In genomic region chr7:29237596-29237995, GRCm38 (mm10) we compare ENCODE assay signal across 8 mouse cellular contexts. TPM values are rescaled to one million over a fixed set of nuclear protein-coding genes. Genes with fewer than 3 reads are reported as not detected.
A peak's percentile ranks its signal among the peaks of the same experiment; 100 is the strongest.
DNase-seq lines count a peak whose midpoint lies in the region; ATAC-seq and TF ChIP-seq lines count a peak whose summit lies in the region.
"Not testable (repeated sequence)": the region's sequence is repeated elsewhere in the genome, so short reads cannot be mapped to it uniquely, and the experiment has no call there.

No protein-coding gene starts in this region.

- DNase-seq in cerebellum, adult 9-10 months: peak; percentile 71
- DNase-seq in heart, postnatal 0 days (ENCODE audit: low spot score); liver, adult 2 months (ENCODE audit: extremely low read depth, low read depth, low spot score): not testable (repeated sequence)
- DNase-seq in kidney, adult 9 months: peak; percentile 42

- H3K27me3 ChIP-seq in E14TG2a.4 (ENCODE audit: insufficient read depth, low read length): peaks cover 12% of the 10 kb centered on the region
- peaks cover 19% of the 10 kb centered on the region for H3K27me3 ChIP-seq in forebrain, embryonic 13.5 days
- not testable (repeated sequence) for H3K27me3 ChIP-seq in heart, postnatal 0 days (ENCODE audit: control insufficient read depth, insufficient read depth, low read length); liver, adult 2 months (ENCODE audit: control insufficient read depth, insufficient read depth, low read length); megakaryocyte, embryonic 14.5 days (replicated peaks)
- peaks cover 16% of the 10 kb centered on the region for H3K27me3 ChIP-seq in neural tube, embryonic 15.5 days (replicated peaks)

- H3K9me3 ChIP-seq in E14TG2a.4 (ENCODE audit: low read length); forebrain, embryonic 13.5 days (replicated peaks); heart, postnatal 0 days (replicated peaks; ENCODE audit: control insufficient read depth, low read length); megakaryocyte, embryonic 14.5 days; neural tube, embryonic 15.5 days (replicated peaks): not testable (repeated sequence)

- peaks cover 21% of the 10 kb centered on the region for H3K36me3 ChIP-seq in E14TG2a.4 (ENCODE audit: insufficient read depth, low read length)
- not testable (repeated sequence) for H3K36me3 ChIP-seq in forebrain, embryonic 13.5 days (ENCODE audit: poor library complexity, severe bottlenecking); heart, postnatal 0 days (replicated peaks; ENCODE audit: control insufficient read depth, insufficient read depth, low read length); liver, adult 2 months (ENCODE audit: control insufficient read depth, insufficient read depth, low read length); neural tube, embryonic 15.5 days
- peaks cover 24% of the 10 kb centered on the region for H3K36me3 ChIP-seq in megakaryocyte, embryonic 14.5 days (replicated peaks; ENCODE audit: low read length)

- not testable (repeated sequence) for TF ChIP-seq CTCF in E14TG2a.4 (conservative IDR thresholded peaks at IDR 0.05; ENCODE audit: low read length); heart, postnatal 0 days (IDR thresholded peaks at IDR 0.05; ENCODE audit: low read depth); liver, adult 2 months (IDR thresholded peaks at IDR 0.05; ENCODE audit: low read depth, low read length)

- peak overlapping the region; percentile 81 for H3K27ac ChIP-seq in forebrain, embryonic 13.5 days
- peak overlapping the region; percentile 91 for H3K27ac ChIP-seq in heart, postnatal 0 days (ENCODE audit: low read depth)
- H3K27ac ChIP-seq in liver, adult 2 months (replicated peaks; ENCODE audit: insufficient read depth, low read depth, low read length): peak overlapping the region; percentile 67
- H3K27ac ChIP-seq in neural tube, embryonic 15.5 days (replicated peaks): peak overlapping the region; percentile 94

- H3K4me2 ChIP-seq in forebrain, embryonic 13.5 days: peak overlapping the region; percentile 87
- peak overlapping the region; percentile 59 for H3K4me2 ChIP-seq in heart, postnatal 0 days (ENCODE audit: low read depth, low read length)
- H3K4me2 ChIP-seq in neural tube, embryonic 15.5 days: peak overlapping the region; percentile 81

- TF ChIP-seq POLR2A in liver, adult 2 months (IDR thresholded peaks at IDR 0.05; ENCODE audit: extremely low read depth, insufficient read depth, low read length): not testable (repeated sequence)

- H3K4me3 ChIP-seq in E14TG2a.4 (replicated peaks; ENCODE audit: low read length): peak overlapping the region; percentile 64
- H3K4me3 ChIP-seq in forebrain, embryonic 13.5 days: peak overlapping the region; percentile 64
- H3K4me3 ChIP-seq in heart, postnatal 0 days (ENCODE audit: low read depth, low read length): peak overlapping the region; percentile 26
- H3K4me3 ChIP-seq in liver, adult 2 months (ENCODE audit: insufficient read depth, low read depth, low read length): peak overlapping the region; percentile 36; the same call in 1 of the 2 replicates
- peak overlapping the region; percentile 95 for H3K4me3 ChIP-seq in megakaryocyte, embryonic 14.5 days (replicated peaks)
- H3K4me3 ChIP-seq in neural tube, embryonic 15.5 days (replicated peaks): peak overlapping the region; percentile 74

- peaks cover 43% of the 10 kb centered on the region for H3K4me1 ChIP-seq in E14TG2a.4 (replicated peaks; ENCODE audit: low read depth, low read length)
- H3K4me1 ChIP-seq in forebrain, embryonic 13.5 days: peaks cover 14% of the 10 kb centered on the region
- peaks cover 13% of the 10 kb centered on the region for H3K4me1 ChIP-seq in heart, postnatal 0 days (ENCODE audit: control insufficient read depth, insufficient read depth)
- H3K4me1 ChIP-seq in liver, adult 2 months (ENCODE audit: control insufficient read depth, insufficient read depth, low read length): not testable (repeated sequence)
- peaks cover 83% of the 10 kb centered on the region for H3K4me1 ChIP-seq in megakaryocyte, embryonic 14.5 days
- H3K4me1 ChIP-seq in neural tube, embryonic 15.5 days: peaks cover 13% of the 10 kb centered on the region

- H3K79me2 ChIP-seq in liver, adult 2 months (ENCODE audit: control insufficient read depth, insufficient read depth, low read length): not testable (repeated sequence)

- ATAC-seq in forebrain, embryonic 13.5 days: peak; percentile 11
- ATAC-seq in heart, postnatal 0 days (ENCODE audit: insufficient read depth, low read depth): not testable (repeated sequence)
- peak; percentile 25; the same call in 1 of the 2 replicates for ATAC-seq in neural tube, embryonic 15.5 days (ENCODE audit: low FRiP score)

- H3K9ac ChIP-seq in forebrain, embryonic 13.5 days: peak overlapping the region; percentile 61
- H3K9ac ChIP-seq in heart, postnatal 0 days (replicated peaks; ENCODE audit: low read depth, low read length): not testable (repeated sequence)
- peak overlapping the region; percentile 65 for H3K9ac ChIP-seq in liver, adult 2 months (ENCODE audit: low read depth, low read length)
- peak overlapping the region; percentile 58 for H3K9ac ChIP-seq in neural tube, embryonic 15.5 days (replicated peaks)

- TF ChIP-seq EP300 in heart, postnatal 0 days (IDR thresholded peaks at IDR 0.05; ENCODE audit: low read depth): not testable (repeated sequence)

- WGBS in forebrain, embryonic 13.5 days: 30% methylated on average over 6 of the region's 6 CpGs
- WGBS in heart, postnatal 0 days: 28% methylated on average over 6 of the region's 6 CpGs
- 26% methylated on average over 6 of the region's 6 CpGs for WGBS in liver, adult 2 months
- 26% methylated on average over 6 of the region's 6 CpGs for WGBS in neural tube, embryonic 15.5 days

RNA-seq across cellular contexts. Expression of gene Yif1b, which starts 0.5 kb away (rescaled TPM):
- polyA plus RNA-seq in forebrain, embryonic 13.5 days (2015; fragmentation: Nextera tagmentation; extraction: Ambion mirVana): 73.4 and 75.5 TPM in 2 replicates
- 174 and 194 TPM in 2 replicates for total RNA-seq in heart, postnatal 0 days (2014; rRNA removed; ENCODE audit: low replicate concordance)
- 121 and 125 TPM in 2 replicates for polyA plus RNA-seq in heart, postnatal 0 days (2015; fragmentation: Nextera tagmentation; extraction: Ambion mirVana)
- total RNA-seq in liver, adult 2 months (2014; rRNA removed): 40.7 and 59.9 TPM in 2 replicates
- 132 and 143 TPM in 2 replicates for polyA plus RNA-seq in liver, adult 2 months (2012; rRNA removed)
- 1,324 and 2,330 TPM in 2 replicates for polyA plus RNA-seq in megakaryocyte, embryonic 14.5 days (2012; ENCODE audit: insufficient read depth, low replicate concordance)
- polyA plus RNA-seq in neural tube, embryonic 15.5 days (2015; fragmentation: Nextera tagmentation; extraction: Ambion mirVana): 112 and 113 TPM in 2 replicates

RNA-seq across cellular contexts. Expression of gene Kcnk6, which starts 5.3 kb away (rescaled TPM):
- 0.27 and 0.44 TPM in 2 replicates for polyA plus RNA-seq in forebrain, embryonic 13.5 days (2015; fragmentation: Nextera tagmentation; extraction: Ambion mirVana)
- 6.3 and 27.4 TPM in 2 replicates for total RNA-seq in heart, postnatal 0 days (2014; rRNA removed; ENCODE audit: low replicate concordance)
- polyA plus RNA-seq in heart, postnatal 0 days (2015; fragmentation: Nextera tagmentation; extraction: Ambion mirVana): 0.88 and 0.96 TPM in 2 replicates
- 1.7 and 2.0 TPM in 2 replicates for total RNA-seq in liver, adult 2 months (2014; rRNA removed)
- polyA plus RNA-seq in liver, adult 2 months (2012; rRNA removed): 3.3 and 5.3 TPM in 2 replicates
- 32.5 and 42.2 TPM in 2 replicates for polyA plus RNA-seq in megakaryocyte, embryonic 14.5 days (2012; ENCODE audit: insufficient read depth, low replicate concordance)
- 0.54 and 1.4 TPM in 2 replicates for polyA plus RNA-seq in neural tube, embryonic 15.5 days (2015; fragmentation: Nextera tagmentation; extraction: Ambion mirVana)

RNA-seq across cellular contexts. Expression of gene 2200002D01Rik, which starts 10.7 kb away (rescaled TPM):
- polyA plus RNA-seq in forebrain, embryonic 13.5 days (2015; fragmentation: Nextera tagmentation; extraction: Ambion mirVana): 1.2 and 1.5 TPM in 2 replicates
- total RNA-seq in heart, postnatal 0 days (2014; rRNA removed; ENCODE audit: low replicate concordance): 0.42 and 1.5 TPM in 2 replicates
- 11.8 and 14.0 TPM in 2 replicates for polyA plus RNA-seq in heart, postnatal 0 days (2015; fragmentation: Nextera tagmentation; extraction: Ambion mirVana)
- 2.3 and 6.9 TPM in 2 replicates for total RNA-seq in liver, adult 2 months (2014; rRNA removed)
- polyA plus RNA-seq in liver, adult 2 months (2012; rRNA removed): 5.2 and 7.4 TPM in 2 replicates
- polyA plus RNA-seq in megakaryocyte, embryonic 14.5 days (2012; ENCODE audit: insufficient read depth, low replicate concordance): 0.46 TPM in 1 of 2 replicates, not detected in the other
- polyA plus RNA-seq in neural tube, embryonic 15.5 days (2015; fragmentation: Nextera tagmentation; extraction: Ambion mirVana): 1.4 and 12.8 TPM in 2 replicates

RNA-seq across cellular contexts. Expression of gene Catsperg1, which starts 23.8 kb away (rescaled TPM):
- 1.1 and 1.2 TPM in 2 replicates for polyA plus RNA-seq in forebrain, embryonic 13.5 days (2015; fragmentation: Nextera tagmentation; extraction: Ambion mirVana)
- total RNA-seq in heart, postnatal 0 days (2014; rRNA removed; ENCODE audit: low replicate concordance): 1.2 TPM in 1 of 2 replicates, not detected in the other
- polyA plus RNA-seq in heart, postnatal 0 days (2015; fragmentation: Nextera tagmentation; extraction: Ambion mirVana): 0.14 TPM in 2 replicates
- 0.27 and 0.28 TPM in 2 replicates for total RNA-seq in liver, adult 2 months (2014; rRNA removed)
- 0.12 and 0.24 TPM in 2 replicates for polyA plus RNA-seq in liver, adult 2 months (2012; rRNA removed)
- polyA plus RNA-seq in megakaryocyte, embryonic 14.5 days (2012; ENCODE audit: insufficient read depth, low replicate concordance): 0.19 and 0.61 TPM in 2 replicates
- 1.9 and 4.4 TPM in 2 replicates for polyA plus RNA-seq in neural tube, embryonic 15.5 days (2015; fragmentation: Nextera tagmentation; extraction: Ambion mirVana)

RNA-seq across cellular contexts. Expression of gene Spint2, which starts 44.1 kb away (rescaled TPM):
- polyA plus RNA-seq in forebrain, embryonic 13.5 days (2015; fragmentation: Nextera tagmentation; extraction: Ambion mirVana): 30.1 and 41.3 TPM in 2 replicates
- total RNA-seq in heart, postnatal 0 days (2014; rRNA removed; ENCODE audit: low replicate concordance): 30.1 and 46.6 TPM in 2 replicates
- polyA plus RNA-seq in heart, postnatal 0 days (2015; fragmentation: Nextera tagmentation; extraction: Ambion mirVana): 81.6 and 83.2 TPM in 2 replicates
- 24.8 and 28.9 TPM in 2 replicates for total RNA-seq in liver, adult 2 months (2014; rRNA removed)
- polyA plus RNA-seq in liver, adult 2 months (2012; rRNA removed): 120 and 133 TPM in 2 replicates
- polyA plus RNA-seq in megakaryocyte, embryonic 14.5 days (2012; ENCODE audit: insufficient read depth, low replicate concordance): 19.9 and 37.0 TPM in 2 replicates
- 62.7 and 140 TPM in 2 replicates for polyA plus RNA-seq in neural tube, embryonic 15.5 days (2015; fragmentation: Nextera tagmentation; extraction: Ambion mirVana)

Comparison
In these comparisons a context has a peak if more than half of its experiments do, and no peak if none do; other contexts are left out.
1. H3K4me3 ChIP-seq: peak in every context shown above with its lines; median percentile 95 in megakaryocyte, embryonic 14.5 days; 74 in neural tube, embryonic 15.5 days; 64 in E14TG2a.4; 64 in forebrain, embryonic 13.5 days; 36 in liver, adult 2 months; 26 in heart, postnatal 0 days.